Mouse (Mus musculus) thymus, adult 2 months (tissue): Measurements from ENCODE around the gene Bcl7b.

Source experiments
- CTCF ChIP-seq: fragments of 200-500 bp; IDR thresholded peaks from 2 replicates; pipeline ENCODE4 v1.5.1; 2012; ENCODE audit warnings: mild to moderate bottlenecking, control low read depth, low read length, moderate library complexity, borderline replicate concordance; ENCODE audit not compliant: control insufficient read depth, poor library complexity, insufficient read depth; ENCODE audit errors: extremely low read depth
- POLR2A ChIP-seq: fragments of 200-500 bp; IDR thresholded peaks from 2 replicates; pipeline ENCODE4 v1.6.1; 2012; ENCODE audit warnings: mild to moderate bottlenecking, low read length, control low read depth, moderate library complexity; ENCODE audit not compliant: control insufficient read depth, poor library complexity, insufficient read depth; ENCODE audit errors: extremely low read depth

GRCm38 (mm10) chr5:135162821-135163220 lies 5.3 kb upstream of the Bcl7b start:
- TF ChIP-seq POLR2A (no peak), CTCF (no peak)
